Mouse (Mus musculus): Measurements from ENCODE around the gene Edf1. TPM values are rescaled to one million over a fixed set of nuclear protein-coding genes. Genes with fewer than 3 reads are reported as not detected.
A peak's percentile ranks its signal among the peaks of the same experiment; 100 is the strongest.
"Not testable (repeated sequence)": the region's sequence is repeated elsewhere in the genome, so short reads cannot be mapped to it uniquely, and the experiment has no call there.

The Edf1 gene
- polyA plus RNA-seq, 1 experiment: 1,404 TPM

- Histone ChIP-seq H3K4me1 (peaks cover 76% of the 10 kb centered on the region), H3K4me3 (replicated peaks) (peak overlapping the region; percentile 98), H3K36me3 (replicated peaks; ENCODE audit: low read length) (peaks cover 31% of the 10 kb centered on the region), H3K9me3 (no peaks in the 10 kb centered on the region), H3K27me3 (replicated peaks) (no peaks in the 10 kb centered on the region)
- TF ChIP-seq FLI1 (IDR thresholded peaks at IDR 0.05; ENCODE audit: low read length) (no peak), GATA1 (IDR thresholded peaks at IDR 0.05; ENCODE audit: borderline replicate concordance, low read length) (no peak)
Measured at GRCm38 (mm10) chr2:25545996-25546810, 11.4 kb upstream of the Edf1 start.

DNA sequence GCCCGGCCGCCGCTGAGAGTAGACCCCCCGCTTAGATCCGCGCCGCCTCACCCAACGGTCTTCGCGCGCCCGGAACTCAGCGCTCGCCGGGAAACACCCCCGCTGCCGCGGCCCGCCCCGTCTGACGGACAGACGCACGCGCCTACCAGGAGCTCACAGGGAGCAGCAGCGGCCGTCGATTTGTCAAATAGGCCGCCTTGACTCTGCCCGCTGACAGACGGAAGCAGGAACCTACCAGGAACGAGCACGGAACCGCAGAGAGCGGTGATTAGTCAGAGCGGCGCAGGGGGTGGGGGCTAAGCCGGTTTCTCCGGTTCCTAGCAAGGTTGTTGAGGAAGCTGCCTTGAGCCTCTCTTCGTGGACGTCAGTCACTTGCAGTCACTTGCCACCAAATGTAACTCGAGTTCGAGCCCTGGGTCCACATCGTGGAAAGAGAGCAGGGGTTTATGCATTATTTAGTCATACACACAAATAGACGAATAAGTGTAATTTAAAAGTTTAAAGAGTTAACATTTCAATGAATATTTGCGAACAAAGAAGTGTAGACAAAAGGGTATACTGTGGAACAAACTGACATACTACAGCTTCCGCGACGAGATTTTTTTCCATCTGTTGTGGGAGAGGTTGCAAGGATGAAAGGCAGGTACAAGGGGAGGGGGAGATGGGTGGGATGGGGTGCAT is 10.7 kb upstream of the Edf1 start, which contains the start of gene Traf2:
TSS of gene Traf2 (minus strand) at position 130 of the 681 bp plus-strand sequence.
- no peaks in the 10 kb centered on the region for H3K9me3 ChIP-seq
- H3K4me1 ChIP-seq: peaks cover 72% of the 10 kb centered on the region
- peaks cover 27% of the 10 kb centered on the region for H3K36me3 ChIP-seq (replicated peaks; ENCODE audit: low read length)
- H3K4me3 ChIP-seq (replicated peaks): peak within 1 kb of the TSS; percentile 98
- no peaks in the 10 kb centered on the region for H3K27me3 ChIP-seq (replicated peaks)
- TF ChIP-seq FLI1 (IDR thresholded peaks at IDR 0.05; ENCODE audit: low read length) (no peak), GATA1 (IDR thresholded peaks at IDR 0.05; ENCODE audit: borderline replicate concordance, low read length) (no peak)

- Histone ChIP-seq H3K36me3 (replicated peaks; ENCODE audit: low read length) (peaks cover 10% of the 10 kb centered on the region), H3K27me3 (replicated peaks) (no peaks in the 10 kb centered on the region), H3K4me1 (peaks cover 69% of the 10 kb centered on the region), H3K9me3 (no peaks in the 10 kb centered on the region), H3K4me3 (replicated peaks) (peak overlapping the region; percentile 86)
- TF ChIP-seq FLI1 (IDR thresholded peaks at IDR 0.05; ENCODE audit: low read length) (no peak), GATA1 (IDR thresholded peaks at IDR 0.05; ENCODE audit: borderline replicate concordance, low read length) (no peak)
Measured at GRCm38 (mm10) chr2:25549021-25549991, 8.3 kb upstream of the Edf1 start.

- TF ChIP-seq GATA1 (IDR thresholded peaks at IDR 0.05; ENCODE audit: borderline replicate concordance, low read length) (no peak), FLI1 (IDR thresholded peaks at IDR 0.05; ENCODE audit: low read length) (no peak)
- no peaks in the 10 kb centered on the region for H3K27me3 ChIP-seq (replicated peaks)
- no peaks in the 10 kb centered on the region for H3K9me3 ChIP-seq
- H3K4me1 ChIP-seq: peaks cover 52% of the 10 kb centered on the region
- no peaks in the 10 kb centered on the region for H3K36me3 ChIP-seq (replicated peaks; ENCODE audit: low read length)
- H3K4me3 ChIP-seq (replicated peaks): no peak overlapping the region
Measured at GRCm38 (mm10) chr2:25551186-25551585, 6.5 kb upstream of the Edf1 start.

GRCm38 (mm10) chr2:25553171-25553786 is 4.4 kb upstream of the Edf1 start:
- H3K36me3 ChIP-seq (replicated peaks; ENCODE audit: low read length); H3K4me3 ChIP-seq (replicated peaks); H3K27me3 ChIP-seq (replicated peaks); H3K9me3 ChIP-seq: not testable (repeated sequence)
- H3K4me1 ChIP-seq: peaks cover 55% of the 10 kb centered on the region

GRCm38 (mm10) chr2:25555479-25555878 is 2.2 kb upstream of the Edf1 start:
- not testable (repeated sequence) for H3K9me3 ChIP-seq; H3K4me3 ChIP-seq (replicated peaks); H3K27me3 ChIP-seq (replicated peaks)
- peaks cover 47% of the 10 kb centered on the region for H3K4me1 ChIP-seq
- peaks cover 14% of the 10 kb centered on the region for H3K36me3 ChIP-seq (replicated peaks; ENCODE audit: low read length)

GRCm38 (mm10) chr2:25556296-25556695 is 1.4 kb upstream of the Edf1 start:
- no peaks in the 10 kb centered on the region for H3K9me3 ChIP-seq

GRCm38 (mm10) chr2:25557964-25558360 is 315 bp downstream of the Edf1 start:
- peaks cover 38% of the 10 kb centered on the region for H3K36me3 ChIP-seq (replicated peaks; ENCODE audit: low read length)
- no peaks in the 10 kb centered on the region for H3K27me3 ChIP-seq (replicated peaks)
- TF ChIP-seq GATA1 (IDR thresholded peaks at IDR 0.05; ENCODE audit: borderline replicate concordance, low read length) (no peak), FLI1 (IDR thresholded peaks at IDR 0.05; ENCODE audit: low read length) (no peak)
- H3K4me3 ChIP-seq (replicated peaks): peak overlapping the region; percentile 100
- H3K4me1 ChIP-seq: peaks cover 33% of the 10 kb centered on the region
- no peaks in the 10 kb centered on the region for H3K9me3 ChIP-seq

More at GRCm38 (mm10) chr2:25556296-25556695, 1.4 kb upstream of the Edf1 start:
- Histone ChIP-seq H3K4me1 (peaks cover 39% of the 10 kb centered on the region), H3K4me3 (replicated peaks) (peak overlapping the region; percentile 51), H3K36me3 (replicated peaks; ENCODE audit: low read length) (peaks cover 22% of the 10 kb centered on the region), H3K27me3 (replicated peaks) (no peaks in the 10 kb centered on the region)
- TF ChIP-seq GATA1 (IDR thresholded peaks at IDR 0.05; ENCODE audit: borderline replicate concordance, low read length) (no peak), FLI1 (IDR thresholded peaks at IDR 0.05; ENCODE audit: low read length) (no peak)

DNA sequence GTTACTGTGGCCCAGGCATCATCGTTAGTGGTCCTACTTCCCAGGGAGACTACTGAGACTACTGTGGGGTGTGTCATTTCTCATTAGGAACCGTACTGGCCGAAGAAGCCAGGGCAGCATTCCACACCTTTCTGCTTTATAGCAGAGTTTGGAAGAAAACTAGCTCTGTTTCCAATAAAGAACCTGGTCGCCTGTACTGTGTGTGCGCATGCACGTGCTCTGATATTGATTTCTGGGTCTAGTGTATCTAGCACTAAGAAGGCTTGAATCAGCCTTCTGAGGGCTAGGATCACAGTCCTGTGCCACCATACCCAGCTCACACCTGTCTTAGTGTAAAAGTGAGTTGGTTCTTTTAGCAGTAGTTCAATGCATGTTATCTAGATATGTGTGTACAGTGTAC is 1.1 kb downstream of the Edf1 start:
- peaks cover 46% of the 10 kb centered on the region for H3K36me3 ChIP-seq (replicated peaks; ENCODE audit: low read length)

More for the DNA sequence above, 1.1 kb downstream of the Edf1 start:
- Histone ChIP-seq H3K4me1 (peaks cover 31% of the 10 kb centered on the region), H3K4me3 (replicated peaks) (peak overlapping the region; percentile 100), H3K27me3 (replicated peaks) (no peaks in the 10 kb centered on the region), H3K9me3 (no peaks in the 10 kb centered on the region)
- TF ChIP-seq GATA1 (IDR thresholded peaks at IDR 0.05; ENCODE audit: borderline replicate concordance, low read length) (no peak), FLI1 (IDR thresholded peaks at IDR 0.05; ENCODE audit: low read length) (no peak)
